Mouse (Mus musculus) erythroblast, embryonic 14.5 days (primary cell): Measurements from ENCODE around the gene Fbxo44.
"Not testable (repeated sequence)": the region's sequence is repeated elsewhere in the genome, so short reads cannot be mapped to it uniquely, and the experiment has no call there.

Source experiments
- GATA1 ChIP-seq: IDR thresholded peaks from 2 replicates; pipeline ENCODE4 v1.6.1; 2012; ENCODE audit warnings: low read length, inconsistent platforms, mixed read lengths
- TAL1 ChIP-seq: IDR thresholded peaks from 3 replicates; pipeline ENCODE4 v1.6.1; 2012; ENCODE audit warnings: low read length, inconsistent platforms, mixed read lengths

GRCm38 (mm10) chr4:148188767-148189166, 28.5 kb upstream of the Fbxo44 start:
- TF ChIP-seq GATA1, TAL1: not testable (repeated sequence)
